17 mouse cellular contexts compared by ENCODE assay signal in genomic region chr10:95354673-95355072, GRCm38 (mm10). TPM values are rescaled to one million over a fixed set of nuclear protein-coding genes. Genes with fewer than 3 reads are reported as not detected.
DNase-seq lines count a peak whose midpoint lies in the region.
"Had no signal": no experiment of that assay in that cellular context is flagged by ENCODE, and none has a peak within 500 bp of the region (broad histone marks: within the 10 kb centered on the region; RNA-seq: fewer than 3 reads in every experiment).

No protein-coding gene starts in this region.

- DNase-seq in embryo, embryonic 10 days (ENCODE audit: low spot score): peak; percentile 8
- no peak for DNase-seq in embryo, embryonic 9.5 days (ENCODE audit: extremely low spot score)
- DNase-seq in ES-CJ7 (ENCODE audit: low read depth, low spot score) (peak; percentile 78), ZHBTc4 (ENCODE audit: low read depth, low spot score) (peak; percentile 78)
- peak; percentile 34 for DNase-seq in mesoderm, embryonic 11.5 days (ENCODE audit: low read depth, low spot score)
- no peak for DNase-seq in left cerebral cortex, postnatal 36 days (ENCODE audit: low spot score in 2 of 2)
- no peak for DNase-seq in frontal cortex, postnatal 10 days (ENCODE audit: low spot score in 2 of 2)
- DNase-seq: adrenal gland, adult 8-10 months; B cell, adult 2 months; cerebellum, adult 11-12 months; cerebellum, adult 9-11 months; cerebellum, postnatal 36 days; forebrain, postnatal 0 days; gastrocnemius, adult 2 months; gastrocnemius, postnatal 25 days; heart, postnatal 36 days; kidney, adult 11 months had no signal

- intact Hi-C loops in left cerebral cortex, postnatal 36 days (cut with DNase I): no loop called here

RNA-seq across cellular contexts. Expression of gene Cradd, which starts 30.7 kb away (rescaled TPM):
- total RNA-seq in left cerebral cortex, postnatal 36 days (2021): 1 to 10 TPM; 4.8 to 7.7 TPM

Comparison
In these comparisons a context has a peak if more than half of its experiments do, and no peak if none do; other contexts are left out.
1. DNase-seq: peak in embryo, embryonic 10 days (single experiment), ES-CJ7 (single experiment), ZHBTc4 (single experiment) and mesoderm, embryonic 11.5 days (single experiment); none in embryo, embryonic 9.5 days (single experiment), left cerebral cortex, postnatal 36 days (0 of 2) and frontal cortex, postnatal 10 days (0 of 2).